Mouse (Mus musculus) G1E-ER4 (cell line): ENCODE measurements around the gene Tnfaip6. TPM values are rescaled to one million over a fixed set of nuclear protein-coding genes. Genes with fewer than 3 reads are reported as not detected.

ENCODE experiments used
- GATA1 ChIP-seq: IDR thresholded peaks from one replicate; pipeline ENCODE4 v1.8.0; 2012; ENCODE audit warnings: low read length, inconsistent platforms
- polyA plus RNA-seq: library from polyadenylated mRNA; stranded (reverse); fragments of >175 nt; gene quantifications from 2 replicates; pipeline ENCODE4 v1.2.3, GENCODE M21; 2012

The Tnfaip6 gene
- polyA plus RNA-seq, 1 experiment: not detected

GRCm38 (mm10) chr2:52084571-52084970 is 46.8 kb downstream of the Tnfaip6 start:
- no peak for TF ChIP-seq GATA1

Other genes with a start within 250 kb of the Tnfaip6 start
- 15.4 and 24.4 TPM in 2 replicates for gene Rbm43, start 102.8 kb upstream of the Tnfaip6 start, polyA plus RNA-seq
- gene Nmi, start 64.5 kb upstream of the Tnfaip6 start, polyA plus RNA-seq: 0.39 and 0.84 TPM in 2 replicates
- gene Rif1, start 34.8 kb downstream of the Tnfaip6 start, polyA plus RNA-seq: 16.1 and 23.4 TPM in 2 replicates